16 mouse cellular contexts compared by ENCODE assay signal in genomic region chr5:54281121-54281520, GRCm38 (mm10).
DNase-seq lines count a peak whose midpoint lies in the region; ATAC-seq and TF ChIP-seq lines count a peak whose summit lies in the region.
"Had no signal": no experiment of that assay in that cellular context is flagged by ENCODE, and none has a peak within 500 bp of the region (broad histone marks: within the 10 kb centered on the region; RNA-seq: fewer than 3 reads in every experiment).

No protein-coding gene starts in this region.

- no peak overlapping the region for H3K4me3 ChIP-seq in heart, embryonic 10.5 days
- H3K4me3 ChIP-seq in embryonic facial prominence, embryonic 14.5 days (ENCODE audit: low read depth, low read length), result no peak overlapping the region
- H3K4me3 ChIP-seq in kidney, postnatal 0 days (replicated peaks; ENCODE audit: low read depth, low read length), result no peak overlapping the region
- H3K4me3 ChIP-seq in limb, embryonic 14.5 days (replicated peaks; ENCODE audit: low read length), result no peak overlapping the region
- H3K4me3 ChIP-seq in liver, embryonic 11.5 days (ENCODE audit: low read depth, low read length), result no peak overlapping the region
- H3K4me3 ChIP-seq: forebrain, embryonic 15.5 days; heart, embryonic 13.5 days; liver, embryonic 13.5 days; midbrain, embryonic 15.5 days had no signal

- no peak overlapping the region for H3K9ac ChIP-seq in embryonic facial prominence, embryonic 14.5 days (ENCODE audit: low read depth, low read length)
- H3K9ac ChIP-seq in kidney, postnatal 0 days (ENCODE audit: low read depth, low read length), result no peak overlapping the region
- no peak overlapping the region for H3K9ac ChIP-seq in limb, embryonic 14.5 days (ENCODE audit: low read depth, low read length, severe bottlenecking)
- H3K9ac ChIP-seq in liver, embryonic 11.5 days (ENCODE audit: low read depth, low read length), result no peak overlapping the region
- H3K9ac ChIP-seq: forebrain, embryonic 15.5 days; heart, embryonic 13.5 days; liver, embryonic 13.5 days; midbrain, embryonic 15.5 days had no signal

- H3K4me1 ChIP-seq in heart, embryonic 10.5 days, result no peaks in the 10 kb centered on the region
- no peaks in the 10 kb centered on the region for H3K4me1 ChIP-seq in embryonic facial prominence, embryonic 14.5 days (ENCODE audit: control insufficient read depth, insufficient read depth, low read length)
- no peaks in the 10 kb centered on the region for H3K4me1 ChIP-seq in kidney, postnatal 0 days (replicated peaks; ENCODE audit: insufficient read depth, low read length)
- peaks cover 3% of the 10 kb centered on the region; the same call in 1 of the 2 replicates for H3K4me1 ChIP-seq in limb, embryonic 14.5 days (ENCODE audit: control insufficient read depth, insufficient read depth, low read length)
- no peaks in the 10 kb centered on the region for H3K4me1 ChIP-seq in liver, embryonic 11.5 days (replicated peaks; ENCODE audit: control insufficient read depth, insufficient read depth, low read length)
- H3K4me1 ChIP-seq: forebrain, embryonic 15.5 days; heart, embryonic 13.5 days; liver, embryonic 13.5 days had no signal

- no peak for TF ChIP-seq POLR2A in limb, embryonic 14.5 days (IDR thresholded peaks at IDR 0.05; ENCODE audit: borderline replicate concordance, extremely low read depth, insufficient read depth, insufficient read length)

- no peaks in the 10 kb centered on the region for H3K27me3 ChIP-seq in heart, embryonic 10.5 days (ENCODE audit: insufficient read depth, poor library complexity, severe bottlenecking)
- no peaks in the 10 kb centered on the region for H3K27me3 ChIP-seq in embryonic facial prominence, embryonic 14.5 days (replicated peaks; ENCODE audit: control insufficient read depth, insufficient read depth, low read length)
- H3K27me3 ChIP-seq in kidney, postnatal 0 days (ENCODE audit: insufficient read depth, low read length), result no peaks in the 10 kb centered on the region
- H3K27me3 ChIP-seq in limb, embryonic 14.5 days (ENCODE audit: control insufficient read depth, insufficient read depth, low read length), result no peaks in the 10 kb centered on the region
- no peaks in the 10 kb centered on the region for H3K27me3 ChIP-seq in liver, embryonic 11.5 days (replicated peaks; ENCODE audit: control insufficient read depth, insufficient read depth, low read length)
- H3K27me3 ChIP-seq: forebrain, embryonic 15.5 days; heart, embryonic 13.5 days; liver, embryonic 13.5 days; midbrain, embryonic 15.5 days had no signal

- H3K4me2 ChIP-seq in embryonic facial prominence, embryonic 14.5 days (ENCODE audit: low read depth, low read length), result no peak overlapping the region
- H3K4me2 ChIP-seq in kidney, postnatal 0 days (ENCODE audit: low read length), result no peak overlapping the region
- no peak overlapping the region for H3K4me2 ChIP-seq in limb, embryonic 14.5 days (replicated peaks; ENCODE audit: low read depth, low read length, severe bottlenecking)
- no peak overlapping the region for H3K4me2 ChIP-seq in liver, embryonic 11.5 days
- H3K4me2 ChIP-seq: forebrain, embryonic 15.5 days; heart, embryonic 13.5 days; liver, embryonic 13.5 days; midbrain, embryonic 15.5 days had no signal

- H3K9me3 ChIP-seq in heart, embryonic 10.5 days, result no peaks in the 10 kb centered on the region
- H3K9me3 ChIP-seq in embryonic facial prominence, embryonic 14.5 days (ENCODE audit: control insufficient read depth, low read length), result no peaks in the 10 kb centered on the region
- no peaks in the 10 kb centered on the region for H3K9me3 ChIP-seq in kidney, postnatal 0 days (replicated peaks; ENCODE audit: low read length)
- no peaks in the 10 kb centered on the region for H3K9me3 ChIP-seq in limb, embryonic 14.5 days (ENCODE audit: control insufficient read depth, low read length)
- no peaks in the 10 kb centered on the region for H3K9me3 ChIP-seq in liver, embryonic 11.5 days (ENCODE audit: control insufficient read depth, low read length)
- H3K9me3 ChIP-seq: forebrain, embryonic 15.5 days; heart, embryonic 13.5 days; liver, embryonic 13.5 days; midbrain, embryonic 15.5 days had no signal

- no peaks in the 10 kb centered on the region for H3K36me3 ChIP-seq in heart, embryonic 10.5 days
- no peaks in the 10 kb centered on the region for H3K36me3 ChIP-seq in embryonic facial prominence, embryonic 14.5 days (ENCODE audit: control insufficient read depth, insufficient read depth, low read length)
- no peaks in the 10 kb centered on the region for H3K36me3 ChIP-seq in kidney, postnatal 0 days (ENCODE audit: insufficient read depth, low read length)
- no peaks in the 10 kb centered on the region for H3K36me3 ChIP-seq in limb, embryonic 14.5 days (ENCODE audit: control insufficient read depth, insufficient read depth, low read length)
- H3K36me3 ChIP-seq in liver, embryonic 11.5 days (ENCODE audit: control insufficient read depth, insufficient read depth, low read length), result no peaks in the 10 kb centered on the region
- H3K36me3 ChIP-seq: forebrain, embryonic 15.5 days; heart, embryonic 13.5 days; liver, embryonic 13.5 days; midbrain, embryonic 15.5 days had no signal

- no peak overlapping the region for H3K27ac ChIP-seq in heart, embryonic 10.5 days
- H3K27ac ChIP-seq in embryonic facial prominence, embryonic 14.5 days (replicated peaks; ENCODE audit: low read depth, low read length), result no peak overlapping the region
- no peak overlapping the region for H3K27ac ChIP-seq in kidney, postnatal 0 days
- no peak overlapping the region for H3K27ac ChIP-seq in limb, embryonic 14.5 days (replicated peaks; ENCODE audit: low read depth, low read length)
- no peak overlapping the region for H3K27ac ChIP-seq in liver, embryonic 11.5 days (ENCODE audit: low read depth, low read length)
- H3K27ac ChIP-seq: forebrain, embryonic 15.5 days; heart, embryonic 13.5 days; hindbrain, postnatal 0 days; liver, embryonic 13.5 days; midbrain, embryonic 15.5 days had no signal

- WGBS in heart, embryonic 10.5 days, result 71% methylated on average over 4 of the region's 4 CpGs
- WGBS in embryonic facial prominence, embryonic 14.5 days, result 24% methylated on average over 4 of the region's 4 CpGs
- WGBS in kidney, postnatal 0 days, result 31% methylated on average over 4 of the region's 4 CpGs
- 9% methylated on average over 4 of the region's 4 CpGs for WGBS in limb, embryonic 14.5 days
- WGBS in liver, embryonic 11.5 days, result 56% methylated on average over 4 of the region's 4 CpGs

- no peak for TF ChIP-seq CTCF in kidney, postnatal 0 days (IDR thresholded peaks at IDR 0.05; ENCODE audit: low read depth)

- peak; percentile 13 for DNase-seq in heart, adult 11 months
- no peak for DNase-seq in heart, embryonic 10.5 days (ENCODE audit: low spot score)
- peak; percentile 33 for DNase-seq in embryonic facial prominence, embryonic 14.5 days (ENCODE audit: low spot score)
- DNase-seq in kidney, postnatal 0 days (ENCODE audit: low spot score), result peak; percentile 47
- peak; percentile 59 for DNase-seq in limb, embryonic 14.5 days (ENCODE audit: low spot score)
- DNase-seq in liver, embryonic 11.5 days (ENCODE audit: low spot score), result no peak
- no peak for DNase-seq in right cerebral cortex, postnatal 10 days (ENCODE audit: low spot score in 2 of 2)
- DNase-seq in right cerebral cortex, adult 2 months (ENCODE audit: low spot score in 2 of 2), result no peak
- DNase-seq: adrenal gland, postnatal 10 days; cerebellum, adult 11 months; heart, postnatal 36 days; liver, embryonic 13.5 days had no signal

- no peak for ATAC-seq in embryonic facial prominence, embryonic 14.5 days (ENCODE audit: low read depth)
- peak; percentile 66 for ATAC-seq in kidney, postnatal 0 days (replicated peaks; ENCODE audit: low FRiP score, low read depth)
- ATAC-seq in limb, embryonic 14.5 days (ENCODE audit: low FRiP score, low read depth), result peak; percentile 71
- ATAC-seq in liver, embryonic 11.5 days (replicated peaks; ENCODE audit: low FRiP score), result no peak
- ATAC-seq: forebrain, embryonic 15.5 days; hindbrain, postnatal 0 days; midbrain, embryonic 15.5 days had no signal

Comparison
In these comparisons a context has a peak if more than half of its experiments do, and no peak if none do; other contexts are left out.
1. DNase-seq: peak in heart, adult 11 months (single experiment), embryonic facial prominence, embryonic 14.5 days (single experiment), kidney, postnatal 0 days (single experiment) and limb, embryonic 14.5 days (single experiment); none in heart, embryonic 10.5 days (single experiment), liver, embryonic 11.5 days (single experiment), right cerebral cortex, postnatal 10 days (0 of 2) and right cerebral cortex, adult 2 months (0 of 2).
2. ATAC-seq: peak in kidney, postnatal 0 days (single experiment) and limb, embryonic 14.5 days (single experiment); none in embryonic facial prominence, embryonic 14.5 days (single experiment) and liver, embryonic 11.5 days (single experiment).